Mouse (Mus musculus): ENCODE measurements around the gene Sirt5. TPM values are rescaled to one million over a fixed set of nuclear protein-coding genes. Genes with fewer than 3 reads are reported as not detected.

Gene Sirt5
- polyA plus RNA-seq, 1 experiment: 6.7 TPM

- Histone ChIP-seq H3K4me1 (ENCODE audit: control insufficient read depth, insufficient read depth, low read length) (no peaks in the 10 kb centered on the region), H3K4me3 (ENCODE audit: insufficient read depth, low read length) (no peak overlapping the region), H3K27ac (ENCODE audit: insufficient read depth, low read depth, low read length) (no peak overlapping the region)
- TF ChIP-seq POLR2A (IDR thresholded peaks at IDR 0.05; ENCODE audit: borderline replicate concordance, low read depth, low read length) (no peak), CTCF (IDR thresholded peaks at IDR 0.05; ENCODE audit: low read depth, low read length) (no peak)
These were observed 48.3 kb downstream of the Sirt5 start for GRCm38 (mm10) chr13:43413611-43414010.

GRCm38 (mm10) chr13:43415249-43415648 lies 50.0 kb downstream of the Sirt5 start:
- TF ChIP-seq POLR2A (IDR thresholded peaks at IDR 0.05; ENCODE audit: borderline replicate concordance, low read depth, low read length): no peak
- TF ChIP-seq CTCF (IDR thresholded peaks at IDR 0.05; ENCODE audit: low read depth, low read length): no peak
- no peak overlapping the region for H3K4me3 ChIP-seq (ENCODE audit: insufficient read depth, low read length)
- no peak overlapping the region for H3K27ac ChIP-seq (ENCODE audit: insufficient read depth, low read depth, low read length)
- no peaks in the 10 kb centered on the region for H3K4me1 ChIP-seq (ENCODE audit: control insufficient read depth, insufficient read depth, low read length)

- no peak overlapping the region for H3K4me3 ChIP-seq (ENCODE audit: insufficient read depth, low read length)
- no peak overlapping the region for H3K27ac ChIP-seq (ENCODE audit: insufficient read depth, low read depth, low read length)
- H3K4me1 ChIP-seq (ENCODE audit: control insufficient read depth, insufficient read depth, low read length): no peaks in the 10 kb centered on the region
- TF ChIP-seq CTCF (IDR thresholded peaks at IDR 0.05; ENCODE audit: low read depth, low read length): no peak
- no peak for TF ChIP-seq POLR2A (IDR thresholded peaks at IDR 0.05; ENCODE audit: borderline replicate concordance, low read depth, low read length)
These were observed 63.1 kb downstream of the Sirt5 start for GRCm38 (mm10) chr13:43428436-43428835.

- Histone ChIP-seq H3K4me3 (ENCODE audit: insufficient read depth, low read length) (no peak overlapping the region), H3K4me1 (ENCODE audit: control insufficient read depth, insufficient read depth, low read length) (no peaks in the 10 kb centered on the region), H3K27ac (ENCODE audit: insufficient read depth, low read depth, low read length) (no peak overlapping the region)
- no peak for TF ChIP-seq CTCF (IDR thresholded peaks at IDR 0.05; ENCODE audit: low read depth, low read length)
- TF ChIP-seq POLR2A (IDR thresholded peaks at IDR 0.05; ENCODE audit: borderline replicate concordance, low read depth, low read length): no peak
These were observed 68.1 kb downstream of the Sirt5 start for GRCm38 (mm10) chr13:43433395-43433794.

GRCm38 (mm10) chr13:43440376-43440775 lies 75.1 kb downstream of the Sirt5 start:
- no peak overlapping the region for H3K4me3 ChIP-seq (ENCODE audit: insufficient read depth, low read length)
- H3K27ac ChIP-seq (ENCODE audit: insufficient read depth, low read depth, low read length): no peak overlapping the region
- TF ChIP-seq POLR2A (IDR thresholded peaks at IDR 0.05; ENCODE audit: borderline replicate concordance, low read depth, low read length): no peak
- TF ChIP-seq CTCF (IDR thresholded peaks at IDR 0.05; ENCODE audit: low read depth, low read length): no peak
- H3K4me1 ChIP-seq (ENCODE audit: control insufficient read depth, insufficient read depth, low read length): peaks cover 15% of the 10 kb centered on the region

GRCm38 (mm10) chr13:43442551-43442950 lies 77.3 kb downstream of the Sirt5 start:
- H3K4me3 ChIP-seq (ENCODE audit: insufficient read depth, low read length): no peak overlapping the region
- no peak overlapping the region for H3K27ac ChIP-seq (ENCODE audit: insufficient read depth, low read depth, low read length)
- TF ChIP-seq CTCF (IDR thresholded peaks at IDR 0.05; ENCODE audit: low read depth, low read length): no peak
- no peak for TF ChIP-seq POLR2A (IDR thresholded peaks at IDR 0.05; ENCODE audit: borderline replicate concordance, low read depth, low read length)
- H3K4me1 ChIP-seq (ENCODE audit: control insufficient read depth, insufficient read depth, low read length): peaks cover 27% of the 10 kb centered on the region

GRCm38 (mm10) chr13:43443706-43444105 lies 78.4 kb downstream of the Sirt5 start:
- Histone ChIP-seq H3K27ac (ENCODE audit: insufficient read depth, low read depth, low read length) (no peak overlapping the region), H3K4me3 (ENCODE audit: insufficient read depth, low read length) (no peak overlapping the region), H3K4me1 (ENCODE audit: control insufficient read depth, insufficient read depth, low read length) (peaks cover 30% of the 10 kb centered on the region)
- TF ChIP-seq POLR2A (IDR thresholded peaks at IDR 0.05; ENCODE audit: borderline replicate concordance, low read depth, low read length) (no peak), CTCF (IDR thresholded peaks at IDR 0.05; ENCODE audit: low read depth, low read length) (no peak)

GRCm38 (mm10) chr13:43444717-43445116 lies 79.4 kb downstream of the Sirt5 start:
- H3K4me1 ChIP-seq (ENCODE audit: control insufficient read depth, insufficient read depth, low read length): peaks cover 31% of the 10 kb centered on the region
- no peak overlapping the region for H3K4me3 ChIP-seq (ENCODE audit: insufficient read depth, low read length)
- no peak overlapping the region for H3K27ac ChIP-seq (ENCODE audit: insufficient read depth, low read depth, low read length)
- TF ChIP-seq CTCF (IDR thresholded peaks at IDR 0.05; ENCODE audit: low read depth, low read length) (no peak), POLR2A (IDR thresholded peaks at IDR 0.05; ENCODE audit: borderline replicate concordance, low read depth, low read length) (no peak)

Other genes starting within 250 kb of the Sirt5 start
- 15.1 and 17.8 TPM in 2 replicates for gene Tbc1d7, start 194.0 kb upstream of the Sirt5 start, polyA plus RNA-seq (2012; ENCODE audit: insufficient read depth, insufficient read length, missing spikeins)
- 0.31 and 0.35 TPM in 2 replicates for gene Gfod1, start 61.3 kb upstream of the Sirt5 start, polyA plus RNA-seq (2012; ENCODE audit: insufficient read depth, insufficient read length, missing spikeins)
- gene Nol7, start 32.9 kb downstream of the Sirt5 start, polyA plus RNA-seq (2012; ENCODE audit: insufficient read depth, insufficient read length, missing spikeins): 81.1 and 96.7 TPM in 2 replicates
- 67.9 and 82.6 TPM in 2 replicates for gene Ranbp9, start 115.8 kb downstream of the Sirt5 start, polyA plus RNA-seq (2012; ENCODE audit: insufficient read depth, insufficient read length, missing spikeins)
- gene Mcur1, start 194.7 kb downstream of the Sirt5 start, polyA plus RNA-seq (2012; ENCODE audit: insufficient read depth, insufficient read length, missing spikeins): 40.0 and 40.2 TPM in 2 replicates

Data from bone marrow macrophage, adult 2 months (primary cell).